ENCODE assay signal across 24 mouse cellular contexts in genomic region chr17:46809131-46809830, GRCm38 (mm10). TPM values are rescaled to one million over a fixed set of nuclear protein-coding genes. Genes with fewer than 3 reads are reported as not detected.
A peak's percentile ranks its signal among the peaks of the same experiment; 100 is the strongest.
DNase-seq lines count a peak whose midpoint lies in the region; ATAC-seq and TF ChIP-seq lines count a peak whose summit lies in the region.
"Had no signal": no experiment of that assay in that cellular context is flagged by ENCODE, and none has a peak within 500 bp of the region (broad histone marks: within the 10 kb centered on the region; RNA-seq: fewer than 3 reads in every experiment).

No protein-coding gene starts in this region.

- no peak overlapping the region for H3K4me3 ChIP-seq in layer of hippocampus, adult 2 months
- H3K4me3 ChIP-seq in heart, embryonic 15.5 days, result no peak overlapping the region
- H3K4me3 ChIP-seq: embryonic facial prominence, embryonic 15.5 days; forebrain, embryonic 10.5 days; gastrocnemius, adult 2 months; limb, embryonic 10.5 days; midbrain, embryonic 13.5 days; neural tube, embryonic 15.5 days had no signal

- DNase-seq in adrenal gland, postnatal 14 days, result peak; percentile 25
- DNase-seq in adrenal gland, postnatal 36 days, result no peak
- no peak for DNase-seq in layer of hippocampus, adult 2 months (ENCODE audit: low spot score in 2 of 2)
- DNase-seq in layer of hippocampus, adult 11-12 months (ENCODE audit: low spot score), result no peak
- peak; percentile 68 for DNase-seq in testis, postnatal 14 days (ENCODE audit: low spot score)
- no peak for DNase-seq in right cerebral cortex, postnatal 10 days (ENCODE audit: low spot score in 2 of 2)
- DNase-seq: cerebellum, postnatal 10 days; embryo, embryonic 11 days; gastrocnemius, adult 2 months; layer of hippocampus, postnatal 36 days; right cerebral cortex, postnatal 4 days had no signal

- H3K4me1 ChIP-seq in heart, embryonic 15.5 days (replicated peaks), result peaks cover 7% of the 10 kb centered on the region
- H3K4me1 ChIP-seq: embryonic facial prominence, embryonic 15.5 days; forebrain, embryonic 10.5 days; limb, embryonic 10.5 days; midbrain, embryonic 13.5 days; neural tube, embryonic 15.5 days had no signal

- no peak overlapping the region for H3K4me2 ChIP-seq in heart, embryonic 15.5 days
- H3K4me2 ChIP-seq: embryonic facial prominence, embryonic 15.5 days; midbrain, embryonic 13.5 days; neural tube, embryonic 15.5 days had no signal

- H3K9ac ChIP-seq in heart, embryonic 15.5 days, result no peak overlapping the region
- H3K9ac ChIP-seq: embryonic facial prominence, embryonic 15.5 days; liver, embryonic 14.5 days; midbrain, embryonic 13.5 days; neural tube, embryonic 15.5 days had no signal

- peaks cover 59% of the 10 kb centered on the region for H3K36me3 ChIP-seq in heart, embryonic 15.5 days

- no peaks in the 10 kb centered on the region for H3K27me3 ChIP-seq in heart, embryonic 15.5 days
- H3K27me3 ChIP-seq: embryonic facial prominence, embryonic 15.5 days; midbrain, embryonic 13.5 days; neural tube, embryonic 15.5 days had no signal

- TF ChIP-seq CTCF in layer of hippocampus, adult 2 months (conservative IDR thresholded peaks at IDR 0.05), result no peak

- WGBS in heart, embryonic 15.5 days, result 68% methylated on average over 6 of the region's 6 CpGs

- H3K27ac ChIP-seq in layer of hippocampus, adult 2 months, result peak overlapping the region; percentile 14; the same call in 1 of the 2 replicates
- peak overlapping the region; percentile 77 for H3K27ac ChIP-seq in heart, embryonic 15.5 days
- H3K27ac ChIP-seq: embryonic facial prominence, embryonic 15.5 days; forebrain, embryonic 10.5 days; gastrocnemius, adult 2 months; limb, embryonic 10.5 days; liver, embryonic 14.5 days; midbrain, embryonic 13.5 days; neural tube, embryonic 15.5 days had no signal

- no peaks in the 10 kb centered on the region for H3K9me3 ChIP-seq in heart, embryonic 15.5 days (replicated peaks)
- H3K9me3 ChIP-seq: embryonic facial prominence, embryonic 15.5 days; forebrain, embryonic 10.5 days; limb, embryonic 10.5 days; midbrain, embryonic 13.5 days; neural tube, embryonic 15.5 days had no signal

- ATAC-seq in heart, embryonic 15.5 days (replicated peaks; ENCODE audit: insufficient number of reproducible peaks, insufficient read depth, low FRiP score, low read depth), result no peak
- ATAC-seq in granulocyte monocyte progenitor cell, adult 5-6 weeks (replicated peaks; ENCODE audit: poor library complexity, severe bottlenecking), result no peak
- ATAC-seq: activated CD4-positive, CD25-positive, alpha-beta regulatory T cell, adult 4 months; CD4-positive, CD25-positive, alpha-beta regulatory T cell, adult 4 months; lung, postnatal 0 days; midbrain, embryonic 13.5 days had no signal

RNA-seq across cellular contexts. Expression of gene Rpl7l1, which starts 26.8 kb away (rescaled TPM):
- total RNA-seq in adrenal gland, postnatal 14 days (2021), result 92.0 and 97.4 TPM in 2 replicates
- total RNA-seq in adrenal gland, postnatal 36 days (2021), result 10 to 100 TPM; 89.0 to 97.3 TPM
- total RNA-seq in layer of hippocampus, adult 2 months (2021), result 10 to 100 TPM; 42.8 to 51.2 TPM
- 86.3 and 93.7 TPM in 2 replicates for polyA plus RNA-seq in heart, embryonic 15.5 days (2015; fragmentation: Nextera tagmentation; extraction: Ambion mirVana)
- 77.5 and 102 TPM in 2 replicates for total RNA-seq in granulocyte monocyte progenitor cell, adult 5-6 weeks (2014; fragmentation: Nextera tagmentation)
- 153 and 206 TPM in 2 replicates for total RNA-seq in granulocyte monocyte progenitor cell, adult 5-6 weeks (2017)

RNA-seq across cellular contexts. Expression of gene 2310039H08Rik, which starts 36.8 kb away (rescaled TPM):
- 62.9 and 66.5 TPM in 2 replicates for total RNA-seq in adrenal gland, postnatal 14 days (2021)
- 10 to 100 TPM; 54.1 to 96.1 TPM for total RNA-seq in adrenal gland, postnatal 36 days (2021)
- 10 to 100 TPM in 1 of 2 experiments, 1 to 10 TPM in 1; 8.7 to 10.7 TPM for total RNA-seq in layer of hippocampus, adult 2 months (2021)
- polyA plus RNA-seq in heart, embryonic 15.5 days (2015; fragmentation: Nextera tagmentation; extraction: Ambion mirVana), result 49.5 and 51.5 TPM in 2 replicates
- total RNA-seq in granulocyte monocyte progenitor cell, adult 5-6 weeks (2014; fragmentation: Nextera tagmentation), result 18.0 and 37.9 TPM in 2 replicates
- 21.5 and 26.9 TPM in 2 replicates for total RNA-seq in granulocyte monocyte progenitor cell, adult 5-6 weeks (2017)

RNA-seq across cellular contexts. Expression of gene Ptcra, which starts 45.8 kb away (rescaled TPM):
- 0.33 TPM in 1 of 2 replicates, not detected in the other for total RNA-seq in adrenal gland, postnatal 14 days (2021)
- not detected for total RNA-seq in adrenal gland, postnatal 36 days (2021)
- total RNA-seq in layer of hippocampus, adult 2 months (2021), result not detected
- 2.9 and 25.2 TPM in 2 replicates for polyA plus RNA-seq in heart, embryonic 15.5 days (2015; fragmentation: Nextera tagmentation; extraction: Ambion mirVana)
- total RNA-seq in granulocyte monocyte progenitor cell, adult 5-6 weeks (2014; fragmentation: Nextera tagmentation), result 1.3 TPM in 1 of 2 replicates, not detected in the other
- not detected in 2 replicates for total RNA-seq in granulocyte monocyte progenitor cell, adult 5-6 weeks (2017)
- total RNA-seq: gastrocnemius, adult 2 months; hematopoietic stem cell, adult 5-6 weeks had no signal
- polyA plus RNA-seq: activated CD4-positive, CD25-positive, alpha-beta regulatory T cell, adult 4 months; large intestine, adult 2 months; lung, postnatal 0 days had no signal

RNA-seq across cellular contexts. Expression of gene Bicral, which starts 49.0 kb away (rescaled TPM):
- total RNA-seq in adrenal gland, postnatal 14 days (2021), result 19.4 and 20.1 TPM in 2 replicates
- total RNA-seq in adrenal gland, postnatal 36 days (2021), result 10 to 100 TPM; 23.0 to 24.3 TPM
- total RNA-seq in layer of hippocampus, adult 2 months (2021), result 10 to 100 TPM; 56.1 to 61.3 TPM
- polyA plus RNA-seq in heart, embryonic 15.5 days (2015; fragmentation: Nextera tagmentation; extraction: Ambion mirVana), result 3.2 and 3.9 TPM in 2 replicates
- 24.6 and 25.8 TPM in 2 replicates for total RNA-seq in granulocyte monocyte progenitor cell, adult 5-6 weeks (2014; fragmentation: Nextera tagmentation)
- total RNA-seq in granulocyte monocyte progenitor cell, adult 5-6 weeks (2017), result 9.0 and 11.7 TPM in 2 replicates

RNA-seq across cellular contexts. Expression of gene Cnpy3, which starts 57.3 kb away (rescaled TPM):
- 41.0 and 43.1 TPM in 2 replicates for total RNA-seq in adrenal gland, postnatal 14 days (2021)
- total RNA-seq in adrenal gland, postnatal 36 days (2021), result 10 to 100 TPM; 49.9 to 55.6 TPM
- 10 to 100 TPM; 67.9 to 72.4 TPM for total RNA-seq in layer of hippocampus, adult 2 months (2021)
- polyA plus RNA-seq in heart, embryonic 15.5 days (2015; fragmentation: Nextera tagmentation; extraction: Ambion mirVana), result 43.1 and 55.5 TPM in 2 replicates
- total RNA-seq in granulocyte monocyte progenitor cell, adult 5-6 weeks (2014; fragmentation: Nextera tagmentation), result 68.6 and 80.8 TPM in 2 replicates
- 100 and 121 TPM in 2 replicates for total RNA-seq in granulocyte monocyte progenitor cell, adult 5-6 weeks (2017)

Comparison
In these comparisons a context has a peak if more than half of its experiments do, and no peak if none do; other contexts are left out.
1. DNase-seq: peak in adrenal gland, postnatal 14 days (single experiment) and testis, postnatal 14 days (single experiment); none in adrenal gland, postnatal 36 days (0 of 2), layer of hippocampus, adult 2 months (0 of 2), layer of hippocampus, adult 11-12 months (single experiment) and right cerebral cortex, postnatal 10 days (0 of 2).